Mouse (Mus musculus): ENCODE results near the gene Chd9.

GRCm38 (mm10) chr8:90961603-90962002 is 133.5 kb downstream of the Chd9 start:
- no peak for TF ChIP-seq POLR2A (IDR thresholded peaks at IDR 0.05; ENCODE audit: borderline replicate concordance, low read depth, low read length)
- no peak for TF ChIP-seq CTCF (IDR thresholded peaks at IDR 0.05; ENCODE audit: low read depth, low read length)
